Mouse (Mus musculus): ENCODE data around the gene Pla2g15. TPM values are rescaled to one million over a fixed set of nuclear protein-coding genes. Genes with fewer than 3 reads are reported as not detected.

Pla2g15 gene
- polyA plus RNA-seq, 1 experiment, result 13.1 TPM

DNA sequence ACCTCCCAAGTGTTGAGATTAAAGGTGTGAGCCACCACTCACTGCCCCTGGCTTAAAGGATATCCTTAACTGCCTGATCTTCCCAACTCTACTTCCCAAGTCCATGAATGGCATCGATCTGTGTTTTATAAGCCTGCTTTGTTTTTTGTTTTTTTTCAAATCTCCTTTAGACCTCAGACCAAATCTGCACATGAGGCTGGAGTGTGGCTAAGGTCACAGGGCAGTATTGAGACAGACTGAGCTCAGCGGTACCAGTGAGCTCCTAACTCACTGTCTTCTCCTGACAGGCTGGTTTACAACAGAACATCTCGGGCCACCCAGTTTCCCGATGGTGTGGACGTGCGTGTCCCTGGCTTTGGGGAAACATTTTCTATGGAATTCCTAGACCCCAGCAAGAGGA, 9.7 kb downstream of the Pla2g15 start:
- no peaks in the 10 kb centered on the region for H3K27me3 ChIP-seq (ENCODE audit: control insufficient read depth, insufficient read depth, low read length)
- TF ChIP-seq CTCF (IDR thresholded peaks at IDR 0.05; ENCODE audit: borderline replicate concordance, insufficient read depth, low read depth, low read length) (no peak), POLR2A (IDR thresholded peaks at IDR 0.05; ENCODE audit: borderline replicate concordance, insufficient read depth, low read length) (no peak)
- 89% methylated on average over 6 of the region's 6 CpGs for WGBS
- no peak for DNase-seq
- H3K4me3 ChIP-seq (replicated peaks; ENCODE audit: insufficient read depth, low read depth, low read length), result no peak overlapping the region
- no peak overlapping the region for H3K27ac ChIP-seq (ENCODE audit: insufficient read depth, low read length)
- no peaks in the 10 kb centered on the region for H3K4me1 ChIP-seq (ENCODE audit: control insufficient read depth, insufficient read depth, low read length)

DNA sequence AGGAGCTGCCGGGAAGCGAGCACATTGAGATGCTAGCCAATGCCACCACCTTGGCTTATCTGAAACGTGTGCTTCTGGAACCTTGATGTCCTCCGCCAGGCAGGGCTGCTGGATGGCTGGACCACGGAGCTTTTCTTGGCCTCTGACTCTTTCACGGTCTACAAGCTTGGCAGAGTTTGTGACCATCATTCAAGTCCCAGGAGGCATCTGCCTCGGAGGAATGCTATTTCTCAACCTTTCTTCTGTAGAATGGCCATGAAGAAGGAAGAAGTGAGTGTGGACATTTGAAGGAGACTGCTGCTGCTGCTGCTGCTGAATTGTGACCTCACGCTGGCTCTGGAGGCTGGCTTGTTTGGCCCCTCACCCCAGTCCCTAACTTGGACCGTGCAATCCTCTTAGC, 13.1 kb downstream of the Pla2g15 start:
- no peak overlapping the region for H3K4me3 ChIP-seq (replicated peaks; ENCODE audit: insufficient read depth, low read depth, low read length)
- no peak overlapping the region for H3K27ac ChIP-seq (ENCODE audit: insufficient read depth, low read length)
- TF ChIP-seq POLR2A (IDR thresholded peaks at IDR 0.05; ENCODE audit: borderline replicate concordance, insufficient read depth, low read length) (no peak), CTCF (IDR thresholded peaks at IDR 0.05; ENCODE audit: borderline replicate concordance, insufficient read depth, low read depth, low read length) (no peak)
- no peak for DNase-seq
- H3K27me3 ChIP-seq (ENCODE audit: control insufficient read depth, insufficient read depth, low read length), result no peaks in the 10 kb centered on the region
- 69% methylated on average over 9 of the region's 9 CpGs for WGBS
- no peaks in the 10 kb centered on the region for H3K4me1 ChIP-seq (ENCODE audit: control insufficient read depth, insufficient read depth, low read length)

DNA sequence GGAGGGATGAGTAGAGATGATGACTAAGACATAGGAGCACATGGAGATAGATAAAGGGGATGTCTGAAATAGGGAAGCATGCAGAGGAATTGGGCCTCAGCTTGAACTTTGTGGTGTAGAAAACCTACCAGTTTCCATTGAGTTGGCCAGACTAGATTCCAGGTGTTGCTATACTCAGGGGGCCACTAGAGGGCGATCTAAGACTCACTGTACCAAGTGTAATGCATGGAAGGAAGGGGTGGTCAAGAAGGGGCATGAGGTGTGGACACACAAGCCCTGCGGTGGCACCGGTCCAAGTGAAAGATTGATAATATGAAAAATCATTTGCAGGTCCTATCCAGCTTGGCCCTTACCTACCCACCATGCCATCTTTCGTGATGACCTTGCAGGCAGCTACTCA, 15.3 kb downstream of the Pla2g15 start:
- WGBS, result 49% methylated on average over 4 of the region's 4 CpGs
- Histone ChIP-seq H3K4me1 (ENCODE audit: control insufficient read depth, insufficient read depth, low read length) (no peaks in the 10 kb centered on the region), H3K27me3 (ENCODE audit: control insufficient read depth, insufficient read depth, low read length) (no peaks in the 10 kb centered on the region), H3K27ac (ENCODE audit: insufficient read depth, low read length) (no peak overlapping the region), H3K4me3 (replicated peaks; ENCODE audit: insufficient read depth, low read depth, low read length) (no peak overlapping the region)
- TF ChIP-seq CTCF (IDR thresholded peaks at IDR 0.05; ENCODE audit: borderline replicate concordance, insufficient read depth, low read depth, low read length) (peak; percentile 78; the same call in 1 of the 2 replicates), POLR2A (IDR thresholded peaks at IDR 0.05; ENCODE audit: borderline replicate concordance, insufficient read depth, low read length) (no peak)
- peak; percentile 60 to 75 for DNase-seq

- H3K4me1 ChIP-seq (ENCODE audit: control insufficient read depth, insufficient read depth, low read length), result no peaks in the 10 kb centered on the region
- WGBS, result 1% methylated on average over 59 of the region's 59 CpGs
- H3K4me3 ChIP-seq (replicated peaks; ENCODE audit: insufficient read depth, low read depth, low read length), result peak within 1 kb of the TSS; percentile 87
- TF ChIP-seq POLR2A (IDR thresholded peaks at IDR 0.05; ENCODE audit: borderline replicate concordance, insufficient read depth, low read length), result peak; percentile 81
- no peak for TF ChIP-seq CTCF (IDR thresholded peaks at IDR 0.05; ENCODE audit: borderline replicate concordance, insufficient read depth, low read depth, low read length)
- no peaks in the 10 kb centered on the region for H3K27me3 ChIP-seq (ENCODE audit: control insufficient read depth, insufficient read depth, low read length)
- peak within 1 kb of the TSS; percentile 60 for H3K27ac ChIP-seq (ENCODE audit: insufficient read depth, low read length)
- DNase-seq, result peak; percentile 89 to 93
These were observed 18.3 kb downstream of the Pla2g15 start, which contains the start of gene Slc7a6 for GRCm38 (mm10) chr8:106168356-106169016. Slc7a6 (plus strand) TSS chr8:106168857.

DNA sequence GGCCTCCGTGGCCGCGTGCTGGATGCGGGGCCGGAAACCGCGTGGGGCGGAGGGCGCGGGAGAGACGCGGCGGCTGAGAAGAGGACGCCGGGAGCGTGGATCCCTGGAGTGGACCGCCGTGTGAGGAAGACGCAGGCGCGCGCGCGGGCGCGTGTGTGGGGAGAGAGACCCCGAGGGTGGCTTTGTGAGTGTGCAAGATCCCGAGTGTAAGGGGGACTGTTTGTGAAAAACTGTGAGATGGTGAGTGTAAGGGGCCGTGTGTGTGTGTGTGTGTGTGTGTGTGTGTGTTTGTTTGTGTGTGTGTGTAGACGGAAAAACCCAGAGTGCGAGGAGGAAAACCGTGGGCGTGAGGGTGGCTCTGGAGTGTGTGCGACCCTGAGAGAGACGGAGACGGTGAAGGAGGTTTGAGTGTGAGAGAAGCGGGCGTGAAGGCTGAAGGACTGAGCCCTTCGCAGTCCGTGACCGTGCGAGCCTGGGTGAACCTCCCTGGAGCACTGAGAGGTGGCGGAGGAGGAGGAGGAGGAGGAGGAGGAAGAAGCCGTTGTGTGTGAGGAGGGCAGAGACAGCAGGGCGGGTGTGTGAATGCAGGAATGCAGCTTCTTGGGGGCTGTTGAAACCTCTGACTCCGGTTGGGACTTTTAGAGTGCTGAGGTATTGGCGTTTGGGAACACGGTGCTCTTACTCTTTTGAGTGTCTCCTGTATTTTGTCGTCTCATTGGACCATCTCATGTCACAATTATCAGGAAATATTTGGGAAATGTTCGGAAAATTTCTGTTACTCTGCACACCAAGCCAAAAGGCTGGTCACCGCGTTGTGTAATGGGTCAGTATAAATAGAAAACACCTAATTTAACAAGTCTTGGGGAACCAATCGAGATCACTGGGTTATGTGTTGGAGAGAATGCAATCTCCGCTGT, 19.1 kb downstream of the Pla2g15 start:
- peak overlapping the region; percentile 9 for H3K27ac ChIP-seq (ENCODE audit: insufficient read depth, low read length)
- H3K27me3 ChIP-seq (ENCODE audit: control insufficient read depth, insufficient read depth, low read length), result no peaks in the 10 kb centered on the region
- peak overlapping the region; percentile 87 for H3K4me3 ChIP-seq (replicated peaks; ENCODE audit: insufficient read depth, low read depth, low read length)
- TF ChIP-seq POLR2A (IDR thresholded peaks at IDR 0.05; ENCODE audit: borderline replicate concordance, insufficient read depth, low read length), result no peak
- no peak for TF ChIP-seq CTCF (IDR thresholded peaks at IDR 0.05; ENCODE audit: borderline replicate concordance, insufficient read depth, low read depth, low read length)
- H3K4me1 ChIP-seq (ENCODE audit: control insufficient read depth, insufficient read depth, low read length), result no peaks in the 10 kb centered on the region
- DNase-seq, result peak in 1 of 2 experiments; percentile 50
- under 1% methylated on average over 53 of the region's 54 CpGs for WGBS

DNA sequence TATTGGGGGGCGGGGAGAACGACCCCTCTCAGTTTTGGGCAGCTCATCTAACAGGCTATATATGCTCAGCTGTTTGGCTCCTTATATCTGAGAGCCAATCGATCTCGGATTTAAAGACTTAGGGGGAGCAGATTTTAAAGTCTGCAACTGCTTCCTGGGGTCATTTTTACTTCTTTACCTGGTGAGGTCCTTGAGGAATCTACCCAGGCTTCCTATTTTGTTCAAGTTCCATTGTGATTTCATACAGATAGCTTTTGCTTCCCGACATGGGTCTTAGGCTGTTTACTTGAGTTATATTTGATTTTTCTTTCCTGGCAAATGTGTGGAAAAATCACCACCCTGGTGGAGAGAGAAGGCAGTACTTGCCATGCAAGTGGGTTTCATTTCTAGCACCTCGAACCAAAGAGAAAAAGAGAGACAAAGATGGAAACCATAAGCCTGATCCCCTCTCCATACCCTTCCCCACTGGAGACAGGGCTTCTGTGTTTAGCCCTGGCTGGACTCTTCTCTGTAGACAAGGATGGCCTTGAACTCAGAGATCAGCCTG, 19.8 kb downstream of the Pla2g15 start:
- Histone ChIP-seq H3K4me1 (ENCODE audit: control insufficient read depth, insufficient read depth, low read length) (no peaks in the 10 kb centered on the region), H3K27ac (ENCODE audit: insufficient read depth, low read length) (no peak overlapping the region), H3K4me3 (replicated peaks; ENCODE audit: insufficient read depth, low read depth, low read length) (peak overlapping the region; percentile 87), H3K27me3 (ENCODE audit: control insufficient read depth, insufficient read depth, low read length) (no peaks in the 10 kb centered on the region)
- TF ChIP-seq POLR2A (IDR thresholded peaks at IDR 0.05; ENCODE audit: borderline replicate concordance, insufficient read depth, low read length) (no peak), CTCF (IDR thresholded peaks at IDR 0.05; ENCODE audit: borderline replicate concordance, insufficient read depth, low read depth, low read length) (no peak)
- DNase-seq, result no peak
- WGBS, result 8% methylated on average over 6 of the region's 6 CpGs

DNA sequence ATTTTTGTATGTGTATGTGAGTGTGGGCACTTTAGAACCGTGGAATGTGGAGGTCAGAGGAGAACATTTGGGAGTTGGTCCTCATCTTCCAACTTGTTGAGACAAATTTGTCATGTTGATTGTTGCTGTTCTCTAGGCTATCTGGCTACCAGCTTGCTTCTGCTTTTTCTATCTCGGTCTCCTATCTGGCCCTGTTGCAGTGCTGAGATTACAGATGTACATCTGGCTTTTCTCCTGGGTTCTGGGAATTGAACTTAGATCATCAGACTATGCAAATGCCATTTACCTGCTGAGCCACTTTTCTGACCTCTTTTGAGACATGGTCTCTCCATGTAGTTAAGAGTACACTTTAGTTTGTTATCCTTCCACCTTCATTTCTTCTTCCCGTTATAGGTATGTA, 23.4 kb downstream of the Pla2g15 start:
- TF ChIP-seq POLR2A (IDR thresholded peaks at IDR 0.05; ENCODE audit: borderline replicate concordance, insufficient read depth, low read length) (no peak), CTCF (IDR thresholded peaks at IDR 0.05; ENCODE audit: borderline replicate concordance, insufficient read depth, low read depth, low read length) (no peak)
- no peaks in the 10 kb centered on the region for H3K27me3 ChIP-seq (ENCODE audit: control insufficient read depth, insufficient read depth, low read length)
- H3K4me1 ChIP-seq (ENCODE audit: control insufficient read depth, insufficient read depth, low read length), result no peaks in the 10 kb centered on the region
- no peak overlapping the region for H3K4me3 ChIP-seq (replicated peaks; ENCODE audit: insufficient read depth, low read depth, low read length)
- no peak for DNase-seq
- H3K27ac ChIP-seq (ENCODE audit: insufficient read depth, low read length), result no peak overlapping the region
- WGBS, result 93% methylated on average over 3 of the region's 3 CpGs

Data from cerebellum, adult 2 months (tissue).